Mouse (Mus musculus): ENCODE data around the gene Ppil1.
"Not testable (repeated sequence)": the region's sequence is repeated elsewhere in the genome, so short reads cannot be mapped to it uniquely, and the experiment has no call there.

The Ppil1 gene

DNA sequence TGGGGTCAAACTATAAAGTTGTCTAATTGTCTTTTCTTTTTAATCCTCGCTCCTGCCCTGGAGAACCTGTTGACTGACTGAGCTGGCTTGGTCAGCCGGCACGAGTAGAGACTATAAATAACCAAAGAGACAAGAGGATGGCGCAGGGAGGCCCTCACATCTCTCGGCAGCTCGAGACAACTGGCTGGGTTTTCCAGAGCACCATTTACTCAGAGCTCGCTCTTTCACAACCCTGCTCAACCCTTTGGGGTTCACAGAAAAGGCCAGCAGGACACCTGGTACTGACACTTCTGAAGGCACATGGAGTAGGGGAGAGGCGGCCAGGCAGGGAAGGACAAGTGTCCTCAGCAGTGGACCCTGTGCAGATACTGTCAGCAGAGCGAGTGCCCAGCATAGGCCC is 10.3 kb downstream of the Ppil1 start:
- no peak for DNase-seq (ENCODE audit: low read depth, low spot score)

DNA sequence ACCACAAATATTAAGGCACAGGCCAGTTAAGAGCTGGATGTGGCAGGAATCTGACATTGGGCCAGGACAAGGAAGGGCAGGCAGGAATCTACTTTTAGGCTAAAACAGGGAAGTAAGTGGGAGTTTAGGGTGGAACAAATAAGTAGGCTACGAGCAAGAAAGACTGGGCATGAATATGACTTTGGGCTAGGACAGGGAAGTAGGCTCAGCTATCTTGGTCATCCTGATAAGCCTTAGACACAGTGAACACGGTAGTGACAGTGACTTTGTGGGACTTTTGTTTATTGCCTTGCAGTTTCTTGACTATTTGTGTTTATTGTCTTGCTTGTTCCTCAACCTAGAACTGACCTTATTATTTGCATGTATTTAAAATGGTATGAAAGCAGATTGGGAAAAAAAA is 10.8 kb downstream of the Ppil1 start:
- DNase-seq (ENCODE audit: low read depth, low spot score), result no peak

DNA sequence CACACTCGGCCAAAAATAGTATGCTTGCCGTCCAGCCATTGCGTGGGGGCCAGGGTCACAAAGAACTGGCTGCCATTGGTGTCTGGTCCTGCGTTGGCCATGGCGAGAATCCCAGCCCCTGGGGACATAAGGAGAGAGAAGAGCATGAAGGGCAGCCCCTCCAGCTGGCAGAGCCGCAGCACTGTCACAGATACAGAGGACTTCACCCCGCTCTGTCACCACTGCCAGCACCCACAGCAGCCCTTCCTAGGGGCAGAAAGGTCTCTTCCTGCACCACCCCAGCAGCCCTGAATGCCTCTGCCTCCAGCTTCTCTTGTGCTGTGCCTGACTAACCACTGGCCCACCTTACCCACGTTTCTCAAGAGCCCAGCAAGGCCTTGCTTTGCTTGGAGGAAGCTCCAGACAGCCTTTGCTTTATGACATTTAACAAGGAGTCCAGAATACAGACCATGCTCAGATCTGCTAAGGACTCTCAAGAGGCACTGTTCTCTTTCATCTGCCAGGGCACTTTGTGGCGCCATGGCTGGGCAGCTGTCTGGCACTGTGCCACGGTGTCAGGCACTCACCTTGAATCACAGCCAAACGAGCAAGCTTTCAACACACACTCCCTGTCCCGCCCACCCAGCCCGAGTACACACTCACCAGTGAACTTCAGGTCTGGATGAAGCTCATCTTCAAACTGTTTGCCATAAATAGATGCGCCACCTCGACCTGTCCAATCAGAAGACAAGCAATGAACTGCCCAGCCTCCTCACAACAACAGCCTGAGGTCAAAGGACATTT is 12.2 kb downstream of the Ppil1 start:
- no peak for DNase-seq (ENCODE audit: low read depth, low spot score)

DNA sequence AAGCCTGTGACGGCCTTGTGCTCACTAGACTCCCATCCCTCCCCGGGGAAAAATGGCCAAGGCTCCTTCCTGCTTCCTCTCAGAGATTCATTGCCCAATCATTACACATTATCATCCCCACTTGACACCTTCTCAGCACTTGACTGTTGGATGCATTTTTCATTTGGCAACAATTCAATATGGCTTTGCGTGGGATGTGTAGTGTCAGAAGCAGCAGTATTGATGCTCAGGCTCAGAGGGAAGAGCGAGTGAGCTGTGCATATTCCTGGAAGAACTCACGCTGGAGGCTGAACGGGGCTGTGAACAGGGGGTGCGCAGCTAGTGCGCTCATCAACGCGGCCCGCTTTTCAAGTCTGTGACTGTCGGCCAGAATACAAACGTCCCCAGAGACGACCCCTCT is 13.0 kb downstream of the Ppil1 start:
- DNase-seq (ENCODE audit: low read depth, low spot score), result not testable (repeated sequence)

DNA sequence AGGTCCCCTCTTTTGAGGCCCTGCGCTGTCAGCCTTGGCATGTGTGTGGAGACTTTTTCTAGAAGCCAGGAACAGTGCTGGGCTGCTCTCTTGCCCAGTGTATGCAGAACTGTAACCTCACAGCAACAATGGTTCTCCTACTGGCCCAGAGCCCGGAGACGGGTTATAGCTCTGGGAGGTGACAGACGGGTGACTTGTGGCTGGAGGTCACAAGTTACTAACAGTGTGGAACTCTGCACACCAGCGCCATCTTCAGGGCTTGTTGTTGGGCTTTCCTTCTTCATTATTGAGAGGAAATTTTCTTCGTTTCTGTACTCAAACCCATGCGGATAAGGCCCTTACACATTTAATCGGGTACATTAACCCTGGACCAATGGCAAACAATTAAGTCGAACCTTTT is 14.5 kb downstream of the Ppil1 start:
- no peak for DNase-seq (ENCODE audit: low read depth, low spot score)

DNA sequence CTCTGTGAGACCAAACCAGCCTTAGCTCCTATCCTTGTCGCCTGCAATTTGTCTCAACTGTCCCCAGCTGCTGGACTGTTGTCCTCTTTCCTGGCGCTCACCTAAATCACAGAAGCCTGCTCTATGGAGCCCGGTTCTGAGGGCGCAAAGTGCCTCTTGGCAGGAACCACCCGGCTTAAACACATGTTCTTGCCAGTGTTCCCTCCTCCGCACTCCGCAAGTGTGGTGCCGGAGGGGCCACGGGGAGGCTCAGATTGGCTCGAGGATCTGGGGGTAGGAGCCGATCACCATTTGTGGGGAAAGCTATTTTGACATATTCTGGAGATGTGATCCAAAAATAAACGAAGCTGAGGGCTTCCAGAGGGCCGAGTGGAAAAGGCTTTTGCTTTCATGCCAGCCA is 16.1 kb downstream of the Ppil1 start:
- no peak for DNase-seq (ENCODE audit: low read depth, low spot score)

DNA sequence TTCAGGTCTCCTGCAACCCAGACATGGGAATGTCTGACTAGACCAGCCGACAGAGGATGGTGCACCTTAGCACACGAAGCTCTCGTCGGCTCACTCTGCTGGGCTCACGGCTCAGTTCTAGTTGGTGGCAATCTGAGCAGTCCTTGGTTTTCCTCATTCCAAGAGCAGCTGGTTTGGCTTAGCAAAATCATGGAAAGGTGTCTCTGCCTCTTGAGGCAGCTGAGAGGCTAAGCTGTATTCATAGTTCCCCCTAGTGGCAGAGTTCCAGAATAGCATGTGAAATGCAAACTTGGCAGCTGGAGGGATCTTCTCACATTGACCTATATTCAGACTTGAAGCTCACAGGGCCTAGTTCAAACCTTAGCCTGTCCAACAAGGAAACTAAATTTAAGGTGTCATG is 17.4 kb downstream of the Ppil1 start:
- no peak for DNase-seq (ENCODE audit: low read depth, low spot score)

DNA sequence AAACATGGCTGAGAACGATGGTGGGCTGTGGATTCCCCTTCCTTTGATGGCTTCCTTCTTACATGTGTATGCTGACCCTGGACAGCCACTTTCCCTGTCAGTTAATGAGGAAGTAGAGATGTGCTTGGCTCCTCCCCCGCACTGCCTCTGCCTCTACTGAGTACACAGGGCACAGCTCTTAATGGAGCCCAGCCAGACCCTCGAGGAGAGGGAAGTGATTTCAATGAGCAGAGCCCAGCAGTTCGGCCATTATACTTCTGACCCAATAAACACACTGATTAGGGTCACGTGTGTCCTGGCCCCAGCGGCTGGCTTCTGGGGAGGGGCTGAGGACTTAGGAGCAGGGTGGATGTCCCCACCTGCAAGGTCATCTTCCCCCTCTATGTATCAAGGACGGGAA is 18.3 kb downstream of the Ppil1 start:
- DNase-seq (ENCODE audit: low read depth, low spot score), result no peak

DNA sequence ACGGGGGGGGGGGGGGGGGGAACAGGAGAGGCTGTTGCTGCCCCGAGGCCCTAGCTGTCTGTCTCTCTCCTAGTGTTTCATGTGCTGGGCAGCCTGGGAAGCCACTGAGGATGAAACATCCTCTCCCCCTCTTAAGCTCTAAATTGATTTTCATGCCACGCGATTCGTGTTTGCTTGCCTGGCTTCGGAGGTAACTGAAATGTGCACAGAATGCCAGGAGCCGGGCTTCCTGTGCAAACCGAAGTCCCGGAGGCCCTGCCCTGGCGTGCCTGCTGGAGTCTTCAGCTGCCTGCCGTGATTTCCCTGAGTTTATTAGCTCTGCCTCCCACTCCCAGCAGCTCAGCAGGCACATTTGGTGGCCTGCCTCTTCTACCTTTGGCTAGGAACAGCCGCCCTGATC is 19.1 kb downstream of the Ppil1 start:
- no peak for DNase-seq (ENCODE audit: low read depth, low spot score)

DNA sequence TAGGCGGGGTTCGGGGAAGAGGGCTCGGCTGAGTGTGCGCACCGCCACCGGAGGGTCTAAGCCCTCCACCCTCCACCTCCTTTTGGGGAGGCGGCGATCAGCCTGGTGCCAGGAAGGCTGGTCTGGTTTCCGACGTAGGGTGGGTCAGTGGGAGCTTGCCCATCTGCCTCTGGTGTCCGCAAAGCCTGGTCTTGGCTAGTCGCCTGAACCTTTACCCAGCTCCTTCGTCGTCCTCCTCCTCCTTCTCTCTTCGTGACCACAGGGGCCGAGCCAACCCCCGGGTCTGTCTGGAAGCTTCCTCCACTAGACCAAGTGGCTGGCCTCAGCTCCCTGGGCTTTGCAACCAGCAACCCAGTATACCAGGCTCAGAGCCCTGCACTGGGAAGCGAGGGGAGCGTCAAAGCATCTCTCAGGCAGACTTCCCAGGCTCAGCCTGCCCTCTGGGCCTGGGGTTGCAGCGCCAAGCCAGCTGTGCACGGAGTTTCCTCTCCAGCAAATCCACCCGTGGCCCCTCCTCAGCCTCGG is 25.5 kb downstream of the Ppil1 start:
- no peak for DNase-seq (ENCODE audit: low read depth, low spot score)

DNA sequence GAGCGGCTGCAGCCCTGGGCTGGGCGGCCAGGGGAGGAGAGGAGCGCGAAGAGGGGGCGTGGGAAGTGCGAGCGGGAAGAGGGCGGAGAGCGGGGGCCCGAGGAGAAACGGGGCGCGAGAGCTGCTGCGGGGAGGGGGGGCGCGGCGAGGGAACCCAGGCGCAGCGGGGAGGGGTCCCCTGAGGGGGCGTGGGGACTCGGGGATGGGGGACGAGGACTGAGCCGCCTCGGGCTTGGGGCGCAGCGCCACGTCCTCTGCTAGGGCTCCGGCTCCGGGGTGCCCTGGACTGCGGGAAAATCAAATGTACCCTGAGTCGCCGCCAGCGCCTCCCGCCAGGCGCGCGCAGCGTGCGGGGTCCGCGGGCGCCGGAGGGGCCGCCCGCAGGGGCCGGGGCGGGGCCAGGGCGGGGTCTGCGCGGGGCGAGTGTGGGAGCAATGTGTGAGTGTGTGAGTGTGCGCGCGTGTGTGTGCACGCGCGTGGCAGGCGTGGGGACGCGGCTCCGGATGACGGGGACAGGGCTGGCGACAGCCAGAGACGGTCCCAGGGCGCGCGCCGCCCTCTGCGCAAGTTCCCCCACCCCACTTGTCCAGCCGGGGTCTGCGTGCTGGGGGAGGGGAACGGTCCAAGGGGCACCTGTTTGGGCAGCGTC is 26.1 kb downstream of the Ppil1 start, which contains the start of gene Cpne5:
Cpne5 (minus strand) TSS at position 396 of the 649 bp plus-strand sequence.
- no peak for DNase-seq (ENCODE audit: low read depth, low spot score)

DNA sequence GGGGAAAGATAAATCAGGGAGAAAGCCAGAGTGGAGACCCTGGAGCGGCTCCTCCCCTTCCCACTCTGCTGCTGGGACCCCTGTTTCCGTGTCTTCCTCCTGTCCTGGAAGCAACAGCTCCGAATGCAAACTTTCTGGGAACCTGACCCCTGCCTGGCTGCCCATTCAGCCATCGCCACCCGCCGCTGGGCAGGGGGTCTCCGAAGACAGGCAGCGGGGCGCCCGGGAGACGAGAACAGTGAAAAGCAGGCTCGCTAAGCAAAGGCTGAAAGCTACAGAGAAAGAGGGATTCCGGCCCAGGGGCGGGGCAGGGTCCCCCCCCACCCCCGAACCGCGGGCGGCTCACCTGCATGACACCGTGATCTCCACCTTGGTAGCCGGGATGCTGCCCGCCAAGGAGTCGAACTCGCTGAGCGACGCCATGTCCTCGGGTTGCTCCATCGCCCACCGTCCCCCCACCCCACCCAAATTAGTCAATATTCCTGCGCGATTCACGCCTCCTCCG is 26.7 kb downstream of the Ppil1 start:
- no peak for DNase-seq (ENCODE audit: low read depth, low spot score)

DNA sequence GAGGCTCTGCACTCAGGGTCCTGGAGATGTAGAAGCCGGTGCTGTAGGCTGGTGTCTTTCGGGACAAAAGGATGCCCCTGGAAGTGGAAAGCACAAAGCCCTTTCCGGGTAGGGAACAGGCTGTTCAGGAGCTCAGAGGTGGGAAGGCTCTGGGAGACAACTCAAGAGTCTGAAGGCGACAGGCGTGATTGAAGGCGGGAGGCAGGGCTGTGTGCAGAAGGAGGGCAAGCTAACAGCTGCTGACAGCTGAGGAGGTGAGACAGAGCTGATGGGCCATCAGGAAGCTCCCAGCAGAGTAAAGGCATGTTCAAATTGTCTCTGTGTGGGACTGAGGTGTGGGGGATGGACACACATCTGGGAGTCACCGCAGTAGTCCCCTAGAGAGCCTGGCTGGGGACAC is 27.9 kb downstream of the Ppil1 start:
- no peak for DNase-seq (ENCODE audit: low read depth, low spot score)

DNA sequence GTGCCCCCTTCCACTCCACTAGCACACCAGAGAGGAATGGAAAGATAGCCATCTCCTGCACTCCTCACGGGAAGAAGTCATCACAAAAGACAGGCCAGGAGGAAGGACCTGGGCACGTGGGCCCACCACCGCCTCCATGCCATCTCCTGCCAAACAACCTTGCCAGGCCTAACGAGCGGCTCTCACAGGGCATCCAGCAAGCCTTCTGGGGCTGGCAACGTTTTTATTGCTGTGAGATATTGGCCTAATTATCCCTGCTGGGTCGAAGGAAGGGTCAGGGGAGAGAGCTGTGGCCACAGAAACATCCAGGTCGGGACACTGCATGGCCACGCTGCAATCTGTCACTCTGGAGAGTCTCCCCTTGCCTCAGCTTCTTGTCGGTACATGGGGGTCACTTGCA is 32.9 kb downstream of the Ppil1 start:
- DNase-seq (ENCODE audit: low read depth, low spot score), result no peak

DNA sequence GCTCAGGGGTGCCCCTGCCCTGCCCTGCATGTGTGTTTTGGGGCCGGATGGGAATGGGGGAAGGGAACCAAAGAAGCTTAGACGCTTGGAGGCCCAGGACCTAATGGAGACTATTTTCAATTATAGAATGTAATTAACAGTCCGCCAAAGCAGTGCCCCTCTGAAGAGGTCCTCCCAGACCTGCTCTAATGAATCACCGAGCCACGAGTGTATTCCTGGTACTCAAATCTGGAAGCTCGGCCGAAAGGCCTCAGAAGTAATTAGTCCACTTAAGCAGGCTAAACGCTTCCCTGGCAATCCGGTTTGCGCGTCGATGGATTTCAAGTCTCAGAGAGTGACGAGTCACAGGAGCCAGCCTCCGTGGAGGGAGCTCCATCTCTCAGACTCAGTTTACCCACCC is 43.4 kb downstream of the Ppil1 start:
- no peak for DNase-seq (ENCODE audit: low read depth, low spot score)

DNA sequence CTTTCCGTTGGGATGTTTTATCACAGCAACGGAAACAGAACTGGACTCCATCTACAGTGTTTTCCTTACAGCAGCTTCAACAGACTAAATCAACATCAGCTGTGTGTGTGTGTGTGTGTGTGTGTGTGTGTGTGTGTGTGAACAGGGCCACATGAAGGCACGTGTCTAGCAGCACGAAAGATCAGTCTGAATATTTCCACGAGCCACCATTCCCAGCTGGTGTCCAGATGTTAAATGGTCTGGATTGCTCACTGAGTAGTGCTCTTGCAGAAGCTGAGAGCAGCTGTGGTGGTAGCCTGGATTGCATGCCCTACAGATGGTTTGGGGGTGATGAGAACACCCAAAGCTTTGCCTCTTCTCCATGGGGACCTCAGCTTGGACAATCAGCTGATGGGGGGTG is 46.0 kb downstream of the Ppil1 start:
- DNase-seq (ENCODE audit: low read depth, low spot score), result no peak

DNA sequence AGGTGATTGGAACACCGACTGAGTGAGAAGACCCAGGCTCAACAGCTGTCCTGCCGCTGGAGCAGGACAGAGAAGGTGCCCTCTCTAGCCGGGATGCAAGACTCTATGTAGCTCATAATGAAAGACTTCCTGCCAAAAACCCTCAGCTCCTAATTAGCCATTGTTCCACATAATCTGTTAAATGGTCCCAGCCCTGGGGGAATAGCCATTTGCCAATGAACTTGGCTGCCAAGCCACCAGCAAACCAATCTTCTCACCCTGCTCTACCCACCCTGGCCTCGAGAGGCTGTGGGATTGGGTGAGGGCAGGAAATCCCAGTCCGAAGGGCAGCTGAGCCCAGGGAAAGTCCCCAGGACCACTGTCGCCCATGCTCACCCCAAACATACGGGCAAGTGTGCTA is 47.9 kb downstream of the Ppil1 start:
- DNase-seq (ENCODE audit: low read depth, low spot score), result no peak

DNA sequence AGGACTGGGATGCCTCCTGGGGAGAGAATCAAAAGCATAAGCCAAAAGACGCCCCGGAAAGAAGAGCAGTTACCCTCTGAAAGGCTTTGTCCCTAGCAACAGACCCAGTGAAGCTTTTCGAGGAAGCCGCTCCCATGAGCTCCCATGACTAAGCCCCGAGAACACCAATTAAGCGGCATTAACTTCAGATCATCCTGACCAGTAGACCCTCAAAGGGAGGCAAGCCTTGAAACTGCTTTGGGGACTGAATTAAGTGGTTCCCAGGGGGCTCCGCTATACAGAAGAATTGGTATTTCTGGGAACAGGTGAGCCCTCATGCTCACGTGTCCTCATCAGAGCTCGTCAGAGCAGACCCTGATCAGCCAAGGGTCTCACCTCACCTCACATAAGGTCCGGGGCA is 49.3 kb downstream of the Ppil1 start:
- DNase-seq (ENCODE audit: low read depth, low spot score), result no peak

DNA sequence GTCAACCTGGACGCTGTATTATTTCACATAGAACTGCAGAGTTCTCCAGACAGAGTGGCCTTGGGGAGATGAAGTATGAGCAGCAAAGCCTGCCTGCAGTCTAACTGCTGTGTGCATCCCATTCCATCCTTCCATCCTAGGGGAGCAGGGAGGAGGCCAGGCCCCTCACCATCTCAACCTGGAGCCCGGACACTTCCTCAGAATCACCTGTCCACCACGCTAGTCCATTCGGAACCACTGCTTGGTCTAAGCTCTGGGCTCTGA is 49.9 kb downstream of the Ppil1 start:
- DNase-seq (ENCODE audit: low read depth, low spot score), result no peak

DNA sequence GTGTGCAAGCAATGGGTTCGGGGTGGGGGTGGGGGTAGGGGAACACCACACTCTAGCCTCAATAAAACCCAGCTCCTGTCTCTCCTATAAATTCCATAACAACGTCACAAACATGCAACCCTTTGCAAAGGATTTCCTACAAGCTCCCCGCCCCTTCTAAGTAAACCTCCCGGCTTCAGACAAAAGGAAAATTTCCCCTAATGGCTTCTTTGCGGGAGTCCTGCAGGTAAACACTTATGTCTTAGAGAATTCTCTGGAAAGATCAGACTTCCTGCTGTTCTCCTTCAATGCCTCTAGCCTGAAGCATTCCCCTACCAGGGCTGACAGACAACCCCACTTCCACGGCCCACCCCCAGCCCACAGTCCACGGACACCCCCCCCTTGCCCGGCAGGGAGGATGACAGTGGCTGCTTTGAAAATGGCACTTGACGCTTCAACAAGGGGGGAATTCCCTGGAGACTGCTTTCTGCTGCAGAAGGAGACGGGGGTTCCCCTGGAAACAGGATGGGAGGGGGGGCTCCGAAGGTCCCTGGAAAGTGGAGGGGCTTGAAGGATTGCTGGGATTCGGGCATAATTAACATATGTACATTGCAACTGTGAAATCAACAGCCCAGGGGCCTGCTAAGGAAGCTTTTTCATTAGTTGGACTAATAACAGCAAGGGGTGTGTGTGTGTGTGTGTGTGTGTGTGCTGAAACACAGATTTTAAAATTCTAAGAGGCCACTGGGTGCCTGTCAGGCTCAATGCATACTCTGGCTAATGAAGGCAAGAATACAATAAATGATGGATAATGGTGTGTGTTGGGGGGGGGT is 50.4 kb downstream of the Ppil1 start:
- DNase-seq (ENCODE audit: low read depth, low spot score), result no peak

DNA sequence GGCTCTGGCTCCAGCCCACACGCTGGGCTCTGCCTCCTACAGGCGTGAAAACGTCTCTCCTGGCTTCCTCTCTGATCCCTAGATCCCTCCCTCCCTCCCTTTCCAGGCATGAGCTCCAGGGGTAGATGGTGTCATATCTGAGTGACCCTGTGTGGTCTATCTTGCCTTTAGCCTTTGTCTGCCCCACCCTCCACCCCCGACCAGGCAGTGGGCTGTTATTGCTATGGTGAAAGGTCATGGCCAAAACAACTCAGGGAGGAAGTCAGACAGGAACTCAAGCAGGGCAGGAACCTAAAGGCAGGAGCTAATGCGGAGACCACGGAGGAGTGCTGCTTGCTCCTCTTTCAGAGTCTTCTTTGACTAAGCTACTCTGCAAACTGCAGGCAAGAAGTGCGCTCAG is 52.1 kb downstream of the Ppil1 start:
- no peak for DNase-seq (ENCODE audit: low read depth, low spot score)

DNA sequence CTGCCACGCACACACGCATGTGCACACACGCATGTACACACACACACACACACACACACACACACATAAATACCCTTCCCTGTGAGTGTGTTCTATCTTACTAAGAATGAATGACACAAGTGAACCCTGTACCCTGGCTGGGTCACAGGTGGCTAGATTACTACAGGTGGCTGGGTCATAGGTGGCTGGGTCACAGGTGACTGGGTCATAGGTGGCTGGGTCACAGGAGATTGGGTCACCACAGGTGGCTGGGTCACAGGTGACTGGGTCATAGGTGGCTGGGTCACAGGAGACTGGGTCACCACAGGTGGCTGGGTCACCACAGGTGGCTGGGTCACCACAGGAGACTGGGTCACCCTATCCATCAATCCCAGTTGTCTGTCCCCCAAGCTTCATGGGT is 53.9 kb downstream of the Ppil1 start:
- no peak for DNase-seq (ENCODE audit: low read depth, low spot score)

DNA sequence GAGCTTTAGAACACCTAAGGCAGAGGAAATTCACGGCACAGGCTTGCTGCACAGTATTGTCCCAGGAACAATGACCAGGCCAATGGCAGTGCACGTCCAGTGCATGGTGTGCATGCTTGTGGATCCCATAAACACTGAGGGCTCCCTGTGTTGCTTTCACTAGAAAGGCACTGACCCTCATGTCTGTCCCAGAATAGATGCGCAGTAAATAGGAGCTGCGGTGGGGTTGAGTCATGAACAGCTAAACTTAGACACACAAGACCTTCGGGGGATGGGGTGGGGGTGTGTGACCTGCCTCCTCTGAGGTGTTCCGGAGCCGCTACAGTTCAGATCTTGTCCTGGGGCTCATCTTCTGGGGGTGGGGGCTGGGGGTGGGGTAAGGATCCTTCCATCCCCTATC is 57.9 kb downstream of the Ppil1 start:
- no peak for DNase-seq (ENCODE audit: low read depth, low spot score)
